Mouse (Mus musculus) urinary bladder, postnatal 10 days (tissue): ENCODE data around the gene Vsnl1.

ENCODE experiments used
- DNase-seq: peaks from one replicate; pipeline ENCODE4 v3.0.0; 2022; ENCODE audit warnings: low spot score

Vsnl1 gene

DNA sequence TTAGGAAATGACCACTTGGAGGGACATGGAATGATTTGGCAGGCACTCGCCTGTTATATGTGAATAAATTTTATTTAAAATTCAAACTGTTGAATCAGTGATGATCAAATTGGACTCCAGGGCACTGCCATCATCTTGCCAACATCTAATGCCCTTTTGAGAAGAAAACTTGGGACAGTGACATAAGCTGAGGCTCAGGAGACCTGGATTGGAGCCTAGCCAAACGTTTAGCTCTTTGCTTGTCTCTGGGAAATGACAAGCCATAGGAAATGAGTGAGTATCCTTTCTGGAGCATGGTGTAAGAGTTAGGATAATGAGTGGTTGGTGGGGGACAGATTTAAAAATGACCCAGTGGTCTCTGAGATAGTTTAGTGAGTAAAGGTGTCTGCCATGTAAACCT, 57.0 kb downstream of the Vsnl1 start:
- no peak for DNase-seq

DNA sequence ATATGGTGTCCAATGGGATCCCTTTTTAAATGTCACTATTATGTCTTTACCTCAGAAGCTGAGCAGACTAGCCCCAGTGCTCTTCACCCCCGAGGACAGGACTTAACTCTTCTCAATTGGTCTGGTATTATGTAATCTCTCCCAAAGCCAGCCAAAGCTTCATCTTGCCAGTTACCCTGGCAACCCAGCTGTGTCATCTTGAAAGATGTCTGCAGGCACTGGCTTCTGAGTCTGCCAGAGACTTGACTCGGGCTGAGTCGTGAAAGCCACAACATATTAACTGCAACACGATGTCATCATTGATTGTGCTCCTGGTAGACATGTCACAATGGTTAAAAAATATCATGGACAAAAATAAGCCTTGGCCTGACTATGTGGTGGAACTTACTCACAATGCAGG, 66.4 kb downstream of the Vsnl1 start:
- no peak for DNase-seq

- no peak for DNase-seq
These were observed 69.2 kb downstream of the Vsnl1 start for GRCm38 (mm10) chr12:11367099-11367765.

- DNase-seq: no peak
These were observed 71.5 kb downstream of the Vsnl1 start for GRCm38 (mm10) chr12:11364870-11365269.

DNA sequence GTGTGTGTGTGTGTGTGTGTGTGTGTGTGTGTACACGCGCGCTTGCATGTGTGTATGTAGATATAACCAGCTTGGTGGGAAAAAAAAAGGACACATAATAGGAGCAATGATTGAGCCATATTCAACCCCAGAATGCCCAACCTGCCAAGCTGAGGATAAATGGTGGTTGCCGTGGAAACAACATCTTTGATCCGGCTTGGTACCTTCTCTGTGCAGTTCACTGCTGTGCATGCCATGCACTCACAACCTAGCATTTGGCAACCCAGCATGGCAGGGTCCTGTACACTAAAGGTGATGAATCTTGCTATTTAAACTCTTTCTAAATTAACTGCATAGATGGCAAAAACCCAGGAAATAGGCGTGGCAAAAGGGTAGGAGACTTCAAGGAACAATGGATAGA, 74.0 kb downstream of the Vsnl1 start:
- no peak for DNase-seq

DNA sequence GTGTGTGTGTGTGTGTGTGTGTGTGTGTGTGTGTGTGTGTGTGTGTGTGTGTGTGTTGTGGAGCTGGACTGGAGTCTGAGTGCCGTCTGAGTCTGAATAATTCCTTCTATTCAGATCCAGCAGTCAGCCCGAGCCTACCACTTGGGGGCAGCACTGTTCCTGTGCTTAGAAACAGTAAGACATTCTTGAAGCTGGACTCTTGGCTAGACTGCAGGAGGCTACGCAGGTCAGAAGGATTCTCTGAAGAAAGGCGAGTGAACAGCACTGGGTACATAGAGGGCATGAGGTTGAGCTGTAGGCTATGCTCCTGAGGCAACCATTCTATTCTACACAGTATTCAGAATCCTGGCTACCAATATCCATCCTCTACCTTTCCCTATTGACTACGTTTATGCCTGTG, 85.5 kb downstream of the Vsnl1 start:
- peak; percentile 32 for DNase-seq

- no peak for DNase-seq
These were observed 86.5 kb downstream of the Vsnl1 start for GRCm38 (mm10) chr12:11349870-11350269.

DNA sequence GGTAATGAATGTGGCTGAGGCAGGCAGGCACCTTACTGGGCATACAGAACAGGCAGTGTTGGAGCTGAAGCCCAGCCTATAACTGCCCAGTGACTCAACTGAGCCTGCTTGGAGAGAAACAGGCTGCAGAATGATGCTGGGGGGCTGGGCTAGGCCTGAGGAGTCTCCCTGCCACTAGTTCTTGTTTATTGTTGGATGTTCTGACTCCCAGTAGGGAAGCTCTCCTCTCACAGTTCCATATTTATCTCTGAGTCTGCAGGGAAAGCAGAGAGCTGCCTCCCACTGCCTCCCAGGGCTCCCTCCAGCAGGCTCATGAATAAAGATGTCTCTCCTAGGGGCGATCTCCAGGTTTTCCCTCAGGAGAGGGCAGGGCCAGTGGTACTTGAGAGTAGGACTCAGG, 88.0 kb downstream of the Vsnl1 start:
- DNase-seq: no peak

GRCm38 (mm10) chr12:11345963-11346362, 90.5 kb downstream of the Vsnl1 start:
- DNase-seq: no peak

- DNase-seq: no peak
These were observed 94.3 kb downstream of the Vsnl1 start for GRCm38 (mm10) chr12:11342020-11342600.

- no peak for DNase-seq
These were observed 98.2 kb downstream of the Vsnl1 start for GRCm38 (mm10) chr12:11338251-11338650.

GRCm38 (mm10) chr12:11336845-11337244, 99.6 kb downstream of the Vsnl1 start:
- no peak for DNase-seq

DNA sequence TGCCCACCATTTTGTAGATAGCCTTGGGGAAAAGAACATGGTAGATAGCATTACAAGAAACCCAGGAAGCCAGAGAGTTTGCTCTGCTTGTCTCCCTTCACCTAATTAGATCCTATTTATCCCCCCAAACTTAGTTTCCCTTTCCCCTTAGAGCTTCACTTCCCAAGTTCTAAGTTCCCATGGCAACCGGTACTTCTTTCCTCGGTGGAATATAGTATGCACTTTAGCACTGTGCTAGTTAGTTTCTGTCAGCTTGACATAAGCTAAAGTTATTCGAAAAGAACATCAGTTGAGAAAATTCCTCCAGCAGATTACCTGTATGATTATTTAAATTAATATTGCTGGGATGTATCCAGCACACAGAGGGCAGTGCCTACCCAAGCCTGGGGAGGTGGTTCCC, 109.9 kb downstream of the Vsnl1 start:
- DNase-seq: no peak

GRCm38 (mm10) chr12:11324480-11324879, 111.9 kb downstream of the Vsnl1 start:
- DNase-seq: no peak

- DNase-seq: no peak
These were observed 118.7 kb downstream of the Vsnl1 start for GRCm38 (mm10) chr12:11317671-11318070.

DNA sequence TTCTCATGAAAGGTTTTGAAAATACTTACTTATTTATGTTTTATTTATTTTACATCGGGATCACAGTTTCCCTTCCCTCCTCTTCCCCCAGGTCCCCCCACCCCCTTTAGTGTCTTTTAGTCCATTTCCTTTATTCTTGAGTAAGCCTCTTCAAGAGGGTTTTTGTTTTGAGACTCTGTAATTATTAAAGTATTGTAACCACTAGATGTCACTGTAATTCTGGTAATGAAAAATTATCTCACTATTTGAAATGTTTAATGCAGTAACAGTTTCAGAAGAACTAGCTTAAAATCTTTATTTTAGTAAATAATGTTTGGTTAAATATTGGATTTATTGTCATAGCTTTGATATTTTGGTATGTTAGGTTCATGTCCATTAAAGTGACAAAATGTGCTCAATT, 122.6 kb downstream of the Vsnl1 start:
- no peak for DNase-seq

- DNase-seq: no peak
These were observed 125.3 kb downstream of the Vsnl1 start for GRCm38 (mm10) chr12:11311106-11311505.

DNA sequence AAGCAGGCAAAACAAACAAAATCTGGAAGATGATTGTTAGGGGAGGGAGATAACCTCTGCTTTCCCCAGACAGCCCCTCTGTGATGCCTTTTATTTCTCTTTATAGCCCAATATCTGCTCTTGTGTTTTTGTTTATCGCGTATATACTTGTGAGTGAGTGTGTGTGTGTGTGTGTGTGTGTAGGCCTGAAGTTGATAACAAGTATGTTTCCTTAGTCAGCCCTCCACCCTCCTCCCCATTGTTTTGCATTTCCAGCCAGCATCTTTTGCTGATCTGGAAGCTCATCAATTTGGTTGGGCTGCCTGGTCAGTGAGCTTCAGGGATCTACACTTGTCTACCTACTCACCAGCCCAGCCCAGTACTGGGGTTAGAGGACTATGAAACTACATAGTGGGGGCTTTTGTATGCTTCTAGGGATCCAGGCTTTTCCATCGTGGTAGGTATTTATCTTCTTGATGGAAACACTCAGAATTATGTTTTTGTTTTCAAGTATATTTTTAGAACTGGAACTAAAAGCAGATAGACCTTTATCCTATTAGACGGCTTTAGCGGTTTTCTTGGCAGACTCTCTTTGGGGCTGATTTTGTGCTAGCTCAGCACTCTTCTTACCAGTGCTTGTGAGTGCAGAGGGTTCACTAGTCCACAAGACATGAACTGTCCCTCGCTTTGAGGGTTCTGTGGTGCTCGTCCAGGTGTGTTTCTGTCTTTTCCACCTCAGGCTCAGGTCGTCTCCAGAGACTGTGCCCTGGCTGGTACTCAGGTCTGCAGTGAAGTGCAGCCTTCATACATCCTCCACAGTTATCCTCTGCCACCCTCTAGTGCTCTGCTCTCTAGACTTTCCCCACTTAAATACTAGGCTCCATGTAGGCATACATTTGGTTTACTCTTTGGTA, 129.4 kb downstream of the Vsnl1 start:
- DNase-seq: no peak

GRCm38 (mm10) chr12:11300858-11301257, 135.6 kb downstream of the Vsnl1 start:
- DNase-seq: no peak

- DNase-seq: no peak
These were observed 150.0 kb downstream of the Vsnl1 start for GRCm38 (mm10) chr12:11286382-11286781.

- no peak for DNase-seq
These were observed 154.8 kb downstream of the Vsnl1 start for GRCm38 (mm10) chr12:11281584-11281983.

DNA sequence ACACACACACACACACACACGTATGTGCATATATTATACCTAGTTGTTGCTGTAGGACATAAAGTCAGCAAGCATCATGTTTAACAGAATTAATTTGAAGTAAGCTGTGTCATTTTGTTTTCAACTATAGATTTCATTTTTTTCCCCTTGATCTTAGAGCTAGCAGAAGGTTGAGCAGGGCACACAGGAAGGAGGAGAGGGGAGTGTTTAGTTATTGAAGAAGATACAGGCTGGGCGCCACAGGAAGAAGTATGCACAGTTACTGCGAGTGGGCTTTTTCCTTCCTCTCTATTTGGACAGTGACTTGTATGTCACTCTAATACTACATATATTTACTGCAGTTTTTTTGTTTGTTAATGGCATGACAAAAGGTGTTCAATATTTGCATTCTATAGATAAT, 156.5 kb downstream of the Vsnl1 start:
- DNase-seq: no peak

DNA sequence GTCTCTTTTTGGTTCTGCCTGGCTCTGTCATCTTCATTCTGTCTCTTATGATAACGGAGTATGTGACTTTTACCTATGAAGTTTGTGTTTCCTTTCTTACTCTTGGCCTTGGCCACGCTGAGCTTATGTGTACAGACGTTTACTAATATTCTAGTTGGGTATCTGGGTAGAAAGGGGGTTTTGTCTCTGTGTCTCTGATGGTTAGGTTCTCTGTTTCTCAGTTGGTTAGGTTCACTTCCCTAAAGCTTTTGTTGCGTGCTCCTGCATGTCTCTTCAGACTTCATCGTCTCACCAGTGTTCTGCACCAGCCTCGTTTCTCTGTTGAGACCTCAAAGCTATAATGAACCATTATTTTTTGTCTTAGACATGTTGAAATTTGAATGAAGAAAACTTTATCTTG, 159.2 kb downstream of the Vsnl1 start:
- DNase-seq: no peak
